Mouse (Mus musculus): ENCODE measurements around the gene Mvb12b. TPM values are rescaled to one million over a fixed set of nuclear protein-coding genes. Genes with fewer than 3 reads are reported as not detected.
"Not testable (repeated sequence)": the region's sequence is repeated elsewhere in the genome, so short reads cannot be mapped to it uniquely, and the experiment has no call there.

Gene Mvb12b
- polyA plus RNA-seq, 1 experiment from 2014 or later: 56.9 TPM

DNA sequence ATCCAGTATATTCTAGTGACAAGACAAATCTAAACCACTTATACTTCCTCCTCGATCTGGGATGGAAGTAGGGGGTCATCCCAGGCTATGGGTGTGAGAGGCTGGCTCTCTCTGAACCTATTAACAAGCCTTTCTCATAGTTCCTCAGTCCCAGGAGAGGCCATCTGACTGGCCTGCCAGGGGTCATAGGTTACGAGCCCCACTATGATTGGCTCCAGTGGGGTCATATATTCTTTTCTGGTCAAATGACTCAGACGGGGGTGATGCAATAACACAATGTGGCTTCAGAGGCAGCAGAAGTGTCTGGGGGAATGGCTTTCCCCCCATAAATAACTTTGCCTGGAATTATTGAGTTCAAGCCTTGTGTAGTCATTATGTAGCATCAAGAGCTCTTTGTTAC, 31.1 kb upstream of the Mvb12b start:
- WGBS: 94% methylated on average over 3 of the region's 3 CpGs
- no peaks in the 10 kb centered on the region for H3K36me3 ChIP-seq (ENCODE audit: control insufficient read depth, insufficient read depth, low read length)

GRCm38 (mm10) chr2:33918318-33918717, 30.6 kb upstream of the Mvb12b start:
- Histone ChIP-seq H3K27ac (ENCODE audit: low read length) (no peak overlapping the region), H3K9ac (ENCODE audit: low read depth, low read length) (no peak overlapping the region), H3K27me3 (ENCODE audit: control insufficient read depth, insufficient read depth, low read depth, low read length) (no peaks in the 10 kb centered on the region), H3K9me3 (replicated peaks; ENCODE audit: control insufficient read depth, low read length, poor library complexity, severe bottlenecking) (no peaks in the 10 kb centered on the region), H3K4me1 (ENCODE audit: control insufficient read depth, insufficient read depth, low read length) (peaks cover 5% of the 10 kb centered on the region; the same call in 1 of the 2 replicates), H3K36me3 (ENCODE audit: control insufficient read depth, insufficient read depth, low read length) (no peaks in the 10 kb centered on the region), H3K4me3 (ENCODE audit: low read depth, low read length) (no peak overlapping the region), H3K4me2 (ENCODE audit: low read length) (no peak overlapping the region)
- WGBS: 82% methylated on average over 6 of the region's 6 CpGs
- ATAC-seq: no peak

More for the DNA sequence above, 31.1 kb upstream of the Mvb12b start:
- no peak for ATAC-seq
- H3K4me1 ChIP-seq (ENCODE audit: control insufficient read depth, insufficient read depth, low read length): peaks cover 5% of the 10 kb centered on the region; the same call in 1 of the 2 replicates
- no peak overlapping the region for H3K4me2 ChIP-seq (ENCODE audit: low read length)
- no peaks in the 10 kb centered on the region for H3K9me3 ChIP-seq (replicated peaks; ENCODE audit: control insufficient read depth, low read length, poor library complexity, severe bottlenecking)
- H3K4me3 ChIP-seq (ENCODE audit: low read depth, low read length): no peak overlapping the region
- H3K27me3 ChIP-seq (ENCODE audit: control insufficient read depth, insufficient read depth, low read depth, low read length): no peaks in the 10 kb centered on the region
- no peak overlapping the region for H3K9ac ChIP-seq (ENCODE audit: low read depth, low read length)
- no peak overlapping the region for H3K27ac ChIP-seq (ENCODE audit: low read length)

DNA sequence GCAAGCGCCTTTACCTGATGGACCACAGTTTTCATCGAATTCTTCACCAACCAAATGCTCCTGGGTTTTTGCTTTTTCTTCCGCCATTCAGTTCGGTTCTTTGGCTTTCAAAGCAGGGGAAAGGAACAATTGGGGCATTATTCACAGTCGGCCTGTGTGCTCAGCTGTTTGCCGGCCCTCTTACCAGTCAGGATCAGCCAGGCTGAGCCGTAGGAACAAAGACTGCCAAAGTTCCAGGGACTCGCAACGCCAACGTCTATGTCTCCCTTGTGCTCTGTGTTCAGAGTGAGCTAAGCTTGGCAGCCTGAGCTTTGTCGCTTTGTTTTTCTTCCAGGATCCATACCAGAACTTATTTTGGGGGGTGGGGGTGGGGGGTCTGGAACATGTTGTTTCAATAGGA, 28.9 kb upstream of the Mvb12b start:
- no peak for ATAC-seq
- H3K36me3 ChIP-seq (ENCODE audit: control insufficient read depth, insufficient read depth, low read length): no peaks in the 10 kb centered on the region
- H3K4me3 ChIP-seq (ENCODE audit: low read depth, low read length): no peak overlapping the region
- H3K27ac ChIP-seq (ENCODE audit: low read length): no peak overlapping the region
- WGBS: 22% methylated on average over 11 of the region's 11 CpGs
- no peaks in the 10 kb centered on the region for H3K27me3 ChIP-seq (ENCODE audit: control insufficient read depth, insufficient read depth, low read depth, low read length)
- no peak overlapping the region for H3K4me2 ChIP-seq (ENCODE audit: low read length)
- H3K9me3 ChIP-seq (replicated peaks; ENCODE audit: control insufficient read depth, low read length, poor library complexity, severe bottlenecking): no peaks in the 10 kb centered on the region
- no peak overlapping the region for H3K9ac ChIP-seq (ENCODE audit: low read depth, low read length)
- peaks cover 5% of the 10 kb centered on the region; the same call in 1 of the 2 replicates for H3K4me1 ChIP-seq (ENCODE audit: control insufficient read depth, insufficient read depth, low read length)

- H3K27ac ChIP-seq (ENCODE audit: low read length): no peak overlapping the region
- no peak overlapping the region for H3K4me2 ChIP-seq (ENCODE audit: low read length)
- H3K9me3 ChIP-seq (replicated peaks; ENCODE audit: control insufficient read depth, low read length, poor library complexity, severe bottlenecking): no peaks in the 10 kb centered on the region
- no peak overlapping the region for H3K9ac ChIP-seq (ENCODE audit: low read depth, low read length)
- no peak overlapping the region for H3K4me3 ChIP-seq (ENCODE audit: low read depth, low read length)
- no peak for ATAC-seq
- H3K36me3 ChIP-seq (ENCODE audit: control insufficient read depth, insufficient read depth, low read length): no peaks in the 10 kb centered on the region
- no peaks in the 10 kb centered on the region for H3K27me3 ChIP-seq (ENCODE audit: control insufficient read depth, insufficient read depth, low read depth, low read length)
- H3K4me1 ChIP-seq (ENCODE audit: control insufficient read depth, insufficient read depth, low read length): peaks cover 2% of the 10 kb centered on the region; the same call in 1 of the 2 replicates
- 82% methylated on average over 8 of the region's 8 CpGs for WGBS
These were observed 27.3 kb upstream of the Mvb12b start for GRCm38 (mm10) chr2:33914998-33915397.

DNA sequence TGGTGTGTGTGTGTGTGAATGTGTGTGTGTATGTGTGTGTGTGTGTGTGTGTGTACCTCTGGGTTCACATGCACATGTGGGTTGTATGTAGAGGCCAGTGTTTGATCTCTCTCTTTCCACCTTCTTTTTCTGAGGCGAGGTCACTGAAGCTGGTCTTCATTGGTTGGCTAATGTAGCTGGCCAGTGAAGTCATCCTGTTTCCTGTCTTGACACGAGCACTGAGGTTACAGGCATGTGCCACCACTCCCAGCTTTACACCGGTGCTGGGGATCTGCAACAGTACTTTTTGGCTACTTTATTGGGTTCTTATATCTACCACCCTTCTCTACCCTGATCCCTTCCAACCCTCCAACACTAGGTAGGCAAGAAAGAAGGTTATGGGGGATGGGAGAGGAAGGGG, 26.6 kb upstream of the Mvb12b start:
- Histone ChIP-seq H3K4me3 (ENCODE audit: low read depth, low read length) (no peak overlapping the region), H3K9ac (ENCODE audit: low read depth, low read length) (no peak overlapping the region), H3K4me2 (ENCODE audit: low read length) (no peak overlapping the region), H3K36me3 (ENCODE audit: control insufficient read depth, insufficient read depth, low read length) (no peaks in the 10 kb centered on the region), H3K9me3 (replicated peaks; ENCODE audit: control insufficient read depth, low read length, poor library complexity, severe bottlenecking) (no peaks in the 10 kb centered on the region), H3K27me3 (ENCODE audit: control insufficient read depth, insufficient read depth, low read depth, low read length) (no peaks in the 10 kb centered on the region), H3K27ac (ENCODE audit: low read length) (no peak overlapping the region), H3K4me1 (ENCODE audit: control insufficient read depth, insufficient read depth, low read length) (no peaks in the 10 kb centered on the region)
- 81% methylated on average over 3 of the region's 3 CpGs for WGBS
- ATAC-seq: no peak

DNA sequence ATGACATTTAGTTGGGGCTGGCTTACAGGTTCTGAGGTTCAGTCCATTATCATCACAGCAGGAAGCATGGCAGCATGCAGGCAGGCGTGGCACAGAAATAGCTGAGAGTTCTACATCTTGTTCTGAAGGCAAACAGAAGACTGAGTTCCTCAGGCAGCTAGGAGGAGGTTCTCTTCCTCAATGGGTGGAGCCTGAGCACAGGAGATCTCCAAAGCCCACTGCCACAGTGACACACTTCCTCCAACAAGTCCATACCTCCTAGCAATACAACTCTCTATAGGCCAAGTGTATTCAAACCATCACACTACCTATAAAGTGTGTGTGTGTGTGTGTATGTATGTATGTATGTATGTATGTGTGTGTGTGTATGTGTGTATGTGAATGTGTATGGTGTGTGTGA, 25.9 kb upstream of the Mvb12b start:
- not testable (repeated sequence) for H3K36me3 ChIP-seq (ENCODE audit: control insufficient read depth, insufficient read depth, low read length); ATAC-seq; H3K4me3 ChIP-seq (ENCODE audit: low read depth, low read length); H3K4me2 ChIP-seq (ENCODE audit: low read length); H3K4me1 ChIP-seq (ENCODE audit: control insufficient read depth, insufficient read depth, low read length); H3K27me3 ChIP-seq (ENCODE audit: control insufficient read depth, insufficient read depth, low read depth, low read length); H3K27ac ChIP-seq (ENCODE audit: low read length); H3K9me3 ChIP-seq (replicated peaks; ENCODE audit: control insufficient read depth, low read length, poor library complexity, severe bottlenecking); H3K9ac ChIP-seq (ENCODE audit: low read depth, low read length)
- WGBS: 67% methylated on average over 1 of the region's 1 CpGs

DNA sequence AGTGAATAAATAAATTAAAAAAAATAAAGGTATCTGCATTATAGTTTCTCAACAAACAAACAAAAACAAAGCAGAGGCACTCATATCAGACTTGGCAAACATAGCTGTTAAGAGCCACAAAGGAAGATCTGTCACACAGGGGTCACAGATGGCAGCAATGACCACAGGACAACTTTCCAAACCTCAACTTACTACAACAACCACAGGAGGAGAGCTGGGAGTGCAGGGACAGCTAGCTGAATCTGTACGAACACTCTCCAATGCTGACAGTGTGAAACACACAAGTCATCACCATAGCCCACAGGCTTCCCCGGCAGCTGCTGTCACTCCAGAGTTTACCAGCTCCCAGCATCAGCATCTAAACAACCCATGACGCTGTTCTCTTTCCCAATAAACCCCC, 25.0 kb upstream of the Mvb12b start:
- H3K4me3 ChIP-seq (ENCODE audit: low read depth, low read length): no peak overlapping the region
- no peak for ATAC-seq
- H3K36me3 ChIP-seq (ENCODE audit: control insufficient read depth, insufficient read depth, low read length): no peaks in the 10 kb centered on the region
- no peaks in the 10 kb centered on the region for H3K27me3 ChIP-seq (ENCODE audit: control insufficient read depth, insufficient read depth, low read depth, low read length)
- no peak overlapping the region for H3K27ac ChIP-seq (ENCODE audit: low read length)
- no peak overlapping the region for H3K9ac ChIP-seq (ENCODE audit: low read depth, low read length)
- no peaks in the 10 kb centered on the region for H3K4me1 ChIP-seq (ENCODE audit: control insufficient read depth, insufficient read depth, low read length)
- 80% methylated on average over 3 of the region's 3 CpGs for WGBS
- no peak overlapping the region for H3K4me2 ChIP-seq (ENCODE audit: low read length)
- H3K9me3 ChIP-seq (replicated peaks; ENCODE audit: control insufficient read depth, low read length, poor library complexity, severe bottlenecking): no peaks in the 10 kb centered on the region

DNA sequence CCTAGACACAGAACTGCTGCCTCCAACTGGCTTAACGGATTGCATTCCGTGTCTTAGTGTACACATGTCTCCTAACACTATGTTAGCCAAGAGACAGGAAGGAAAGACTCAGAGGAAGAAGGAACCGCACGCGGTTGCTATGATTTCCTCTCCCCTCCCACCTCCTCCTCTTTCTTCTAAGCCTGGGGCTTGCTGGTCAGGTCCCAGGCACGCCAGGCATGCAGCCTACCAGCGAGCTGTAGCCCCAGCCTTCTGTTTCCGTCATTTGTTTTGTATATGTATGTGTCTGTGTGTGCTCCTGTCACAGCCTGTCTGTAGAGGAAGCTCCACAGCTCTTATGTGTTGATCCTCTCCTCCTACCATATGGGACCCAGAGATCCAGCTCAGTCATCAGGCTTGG, 20.6 kb upstream of the Mvb12b start:
- no peak overlapping the region for H3K27ac ChIP-seq (ENCODE audit: low read length)
- WGBS: 65% methylated on average over 8 of the region's 8 CpGs
- H3K9ac ChIP-seq (ENCODE audit: low read depth, low read length): no peak overlapping the region
- H3K36me3 ChIP-seq (ENCODE audit: control insufficient read depth, insufficient read depth, low read length): no peaks in the 10 kb centered on the region
- H3K27me3 ChIP-seq (ENCODE audit: control insufficient read depth, insufficient read depth, low read depth, low read length): no peaks in the 10 kb centered on the region
- ATAC-seq: no peak
- H3K4me1 ChIP-seq (ENCODE audit: control insufficient read depth, insufficient read depth, low read length): no peaks in the 10 kb centered on the region
- no peak overlapping the region for H3K4me3 ChIP-seq (ENCODE audit: low read depth, low read length)
- no peak overlapping the region for H3K4me2 ChIP-seq (ENCODE audit: low read length)
- H3K9me3 ChIP-seq (replicated peaks; ENCODE audit: control insufficient read depth, low read length, poor library complexity, severe bottlenecking): no peaks in the 10 kb centered on the region; the same call in 1 of the 2 replicates

DNA sequence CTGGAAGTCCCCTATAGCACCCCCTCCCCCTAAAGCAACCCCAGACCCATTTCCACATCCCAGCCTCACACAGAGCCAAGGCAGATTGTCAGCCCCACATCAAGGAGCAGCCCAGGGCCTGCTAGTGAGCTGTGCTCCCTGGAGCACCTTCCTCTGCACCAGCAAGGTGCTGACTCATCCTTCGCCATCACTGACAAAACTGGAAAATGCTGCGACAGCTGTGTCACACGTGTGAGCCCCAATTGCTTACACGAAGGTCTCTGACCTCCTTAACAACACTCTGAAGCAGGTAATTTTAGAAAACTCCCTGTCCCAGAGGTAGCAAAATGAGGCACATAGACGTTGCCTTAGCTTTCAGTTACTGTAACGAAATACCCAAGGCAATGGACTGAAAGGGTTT, 19.4 kb upstream of the Mvb12b start:
- no peak overlapping the region for H3K4me3 ChIP-seq (ENCODE audit: low read depth, low read length)
- H3K9me3 ChIP-seq (replicated peaks; ENCODE audit: control insufficient read depth, low read length, poor library complexity, severe bottlenecking): no peaks in the 10 kb centered on the region; the same call in 1 of the 2 replicates
- no peaks in the 10 kb centered on the region for H3K4me1 ChIP-seq (ENCODE audit: control insufficient read depth, insufficient read depth, low read length)
- 89% methylated on average over 6 of the region's 6 CpGs for WGBS
- H3K27ac ChIP-seq (ENCODE audit: low read length): no peak overlapping the region
- no peak overlapping the region for H3K4me2 ChIP-seq (ENCODE audit: low read length)
- no peak overlapping the region for H3K9ac ChIP-seq (ENCODE audit: low read depth, low read length)
- ATAC-seq: no peak
- no peaks in the 10 kb centered on the region for H3K36me3 ChIP-seq (ENCODE audit: control insufficient read depth, insufficient read depth, low read length)
- no peaks in the 10 kb centered on the region for H3K27me3 ChIP-seq (ENCODE audit: control insufficient read depth, insufficient read depth, low read depth, low read length)
